8 mouse cellular contexts compared by ENCODE assay signal in the genomic region with DNA sequence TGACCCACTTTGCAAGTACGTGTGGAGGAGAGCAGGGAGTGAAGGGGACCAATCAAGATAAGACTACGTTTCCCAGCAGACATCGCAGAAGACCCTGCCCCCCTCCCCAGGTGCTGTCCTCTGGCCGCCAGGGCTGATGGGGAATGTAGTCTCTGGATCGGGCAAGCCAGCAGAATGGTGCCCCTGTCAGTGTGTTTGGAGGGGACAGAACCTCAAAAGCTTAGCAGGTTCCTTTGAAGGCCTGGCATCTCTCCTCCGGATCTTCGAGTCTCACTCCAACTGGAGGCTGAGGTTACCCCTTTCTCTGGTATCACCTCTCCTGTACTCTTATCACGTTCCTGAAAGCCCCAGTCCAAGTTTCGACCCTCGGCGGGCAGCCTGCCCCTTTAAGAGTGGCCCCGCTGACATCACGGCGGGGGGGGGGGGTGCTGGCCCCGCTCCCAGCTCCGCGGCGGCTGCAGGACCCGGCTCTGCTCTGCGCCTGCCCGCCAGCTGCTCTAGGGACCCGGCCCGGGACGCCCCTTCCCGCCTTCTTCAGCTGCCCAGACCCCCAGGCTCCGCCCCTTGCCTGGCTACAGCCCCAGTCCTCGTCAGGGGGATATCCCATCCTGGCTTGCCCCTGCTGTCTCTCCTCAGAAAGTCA. TPM values are rescaled to one million over a fixed set of nuclear protein-coding genes. Genes with fewer than 3 reads are reported as not detected.
DNase-seq lines count a peak whose midpoint lies in the region; ATAC-seq lines count a peak whose summit lies in the region.

No protein-coding gene starts in this region.

- H3K27ac ChIP-seq in hindbrain, embryonic 13.5 days: peak overlapping the region; percentile 86

- H3K4me3 ChIP-seq in hindbrain, embryonic 13.5 days: peak overlapping the region; percentile 77

- 0% methylated on average over 21 of the region's 27 CpGs for WGBS in hindbrain, embryonic 13.5 days

- DNase-seq in Muller cell, postnatal 12 days (ENCODE audit: inconsistent ontology term): peak; percentile 91
- peak; percentile 85 to 88 for DNase-seq in cerebellum, postnatal 14 days
- peak; percentile 84 to 92 for DNase-seq in frontal cortex, postnatal 36 days (ENCODE audit: low spot score in 2 of 2)
- peak; percentile 68 to 72 for DNase-seq in layer of hippocampus, postnatal 25 days (ENCODE audit: extremely low spot score in 1 of 2, low spot score in 1 of 2)
- peak; percentile 73 for DNase-seq in lung, postnatal 10 days
- DNase-seq in right cerebral cortex, postnatal 10 days (ENCODE audit: low spot score in 2 of 2): peak; percentile 91 to 92

- H3K27me3 ChIP-seq in hindbrain, embryonic 13.5 days: peaks cover 13% of the 10 kb centered on the region

- H3K9me3 ChIP-seq in hindbrain, embryonic 13.5 days: no peaks in the 10 kb centered on the region

- H3K9ac ChIP-seq in hindbrain, embryonic 13.5 days: peak overlapping the region; percentile 89

- no peaks in the 10 kb centered on the region for H3K36me3 ChIP-seq in hindbrain, embryonic 13.5 days

- peaks cover 20% of the 10 kb centered on the region for H3K4me1 ChIP-seq in hindbrain, embryonic 13.5 days (replicated peaks)

- H3K4me2 ChIP-seq in hindbrain, embryonic 13.5 days: peak overlapping the region; percentile 79

- ATAC-seq in hindbrain, embryonic 13.5 days (ENCODE audit: low FRiP score): peak; percentile 91
- ATAC-seq in activated CD4-positive, CD25-positive, alpha-beta regulatory T cell, adult 4 months: no peak

RNA-seq across cellular contexts. Expression of gene Cacng7, which starts 1.1 kb away (rescaled TPM):
- 4.3 and 4.7 TPM in 2 replicates for polyA plus RNA-seq in hindbrain, embryonic 13.5 days (2015; fragmentation: Nextera tagmentation; extraction: Ambion mirVana)
- 100 to 1,000 TPM; 140 TPM for total RNA-seq in layer of hippocampus, postnatal 25 days (2021)
- not detected for polyA plus RNA-seq in activated CD4-positive, CD25-positive, alpha-beta regulatory T cell, adult 4 months (2017; shearing (Covaris generic))

RNA-seq across cellular contexts. Expression of gene Prkcg, which starts 42.7 kb away (rescaled TPM):
- 0.81 and 0.83 TPM in 2 replicates for polyA plus RNA-seq in hindbrain, embryonic 13.5 days (2015; fragmentation: Nextera tagmentation; extraction: Ambion mirVana)
- total RNA-seq in layer of hippocampus, postnatal 25 days (2021): 100 to 1,000 TPM; 540 to 555 TPM
- not detected for polyA plus RNA-seq in activated CD4-positive, CD25-positive, alpha-beta regulatory T cell, adult 4 months (2017; shearing (Covaris generic))

RNA-seq across cellular contexts. Expression of gene Myadm, which starts 42.8 kb away (rescaled TPM):
- 29.0 and 29.8 TPM in 2 replicates for polyA plus RNA-seq in hindbrain, embryonic 13.5 days (2015; fragmentation: Nextera tagmentation; extraction: Ambion mirVana)
- total RNA-seq in layer of hippocampus, postnatal 25 days (2021): 10 to 100 TPM; 73.5 to 82.2 TPM
- polyA plus RNA-seq in activated CD4-positive, CD25-positive, alpha-beta regulatory T cell, adult 4 months (2017; shearing (Covaris generic)): 10 to 100 TPM in 1 of 2 experiments, 1 to 10 TPM in 1; 4.1 to 10.4 TPM

RNA-seq across cellular contexts. Expression of gene Cacng8, which starts 58.8 kb away (rescaled TPM):
- polyA plus RNA-seq in hindbrain, embryonic 13.5 days (2015; fragmentation: Nextera tagmentation; extraction: Ambion mirVana): 12.4 and 12.9 TPM in 2 replicates
- total RNA-seq in layer of hippocampus, postnatal 25 days (2021): 100 to 1,000 TPM; 380 to 428 TPM
- polyA plus RNA-seq in activated CD4-positive, CD25-positive, alpha-beta regulatory T cell, adult 4 months (2017; shearing (Covaris generic)): not detected
